Mouse (Mus musculus): ENCODE results near the gene Mmel1.
A peak's percentile ranks its signal among the peaks of the same experiment; 100 is the strongest.

The Mmel1 gene

GRCm38 (mm10) chr4:154869440-154869839 lies at the start of gene Mmel1:
TSS of gene Mmel1 (plus strand) at chr4:154869585.
- no peak for DNase-seq (ENCODE audit: low read depth)

GRCm38 (mm10) chr4:154825662-154826061 lies 43.7 kb upstream of the Mmel1 start:
- peak; percentile 27 for DNase-seq (ENCODE audit: low read depth)

- DNase-seq (ENCODE audit: low read depth) = no peak
These were observed 43.2 kb upstream of the Mmel1 start for GRCm38 (mm10) chr4:154826224-154826623.

- DNase-seq (ENCODE audit: low read depth) = no peak
These were observed 42.2 kb upstream of the Mmel1 start for GRCm38 (mm10) chr4:154827181-154827580.

- DNase-seq (ENCODE audit: low read depth) = no peak
These were observed 41.3 kb upstream of the Mmel1 start for GRCm38 (mm10) chr4:154827861-154828610.

DNA sequence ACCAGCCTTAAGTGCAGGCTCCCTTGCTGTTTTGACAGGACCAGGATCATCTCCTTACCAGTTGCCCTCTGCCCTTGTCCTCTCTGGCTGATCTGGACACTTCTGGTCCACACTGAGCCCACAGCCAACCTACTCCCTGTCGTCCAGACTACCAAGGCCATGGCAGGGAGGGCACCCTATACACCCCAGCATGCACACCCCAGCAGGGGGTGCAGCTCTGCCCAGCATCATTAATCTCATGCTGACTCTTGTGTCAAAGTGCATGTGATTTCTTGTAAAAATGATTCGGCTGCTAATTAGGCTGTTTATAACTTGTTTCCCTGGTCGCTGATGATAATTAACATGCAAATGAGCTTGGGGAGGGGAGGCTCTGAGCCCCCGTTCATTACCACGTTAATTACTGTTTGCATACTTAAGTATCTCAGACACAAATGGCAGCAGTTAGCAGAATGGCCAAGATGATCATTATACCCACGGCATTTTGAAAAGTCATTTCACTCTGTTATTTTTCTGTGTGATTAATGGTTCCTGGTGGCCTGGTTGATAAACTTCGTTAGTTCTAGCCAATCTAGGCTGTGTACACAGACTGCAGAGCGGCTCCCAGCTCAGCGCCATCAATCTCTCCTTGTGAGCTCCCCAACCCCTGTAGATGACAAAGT lies 37.3 kb upstream of the Mmel1 start:
- no peak for DNase-seq (ENCODE audit: low read depth)

- no peak for DNase-seq (ENCODE audit: low read depth)
These were observed 33.0 kb upstream of the Mmel1 start for GRCm38 (mm10) chr4:154836183-154836915.

GRCm38 (mm10) chr4:154837170-154837569 lies 32.2 kb upstream of the Mmel1 start, which contains the start of gene Ttc34:
TSS of gene Ttc34 (plus strand) at chr4:154837459.
- DNase-seq (ENCODE audit: low read depth) = no peak

GRCm38 (mm10) chr4:154838741-154839140 lies 30.6 kb upstream of the Mmel1 start:
- DNase-seq (ENCODE audit: low read depth) = no peak

GRCm38 (mm10) chr4:154839406-154839805 lies 30.0 kb upstream of the Mmel1 start:
- no peak for DNase-seq (ENCODE audit: low read depth)

GRCm38 (mm10) chr4:154852696-154853095 lies 16.7 kb upstream of the Mmel1 start:
- no peak for DNase-seq (ENCODE audit: low read depth)

DNA sequence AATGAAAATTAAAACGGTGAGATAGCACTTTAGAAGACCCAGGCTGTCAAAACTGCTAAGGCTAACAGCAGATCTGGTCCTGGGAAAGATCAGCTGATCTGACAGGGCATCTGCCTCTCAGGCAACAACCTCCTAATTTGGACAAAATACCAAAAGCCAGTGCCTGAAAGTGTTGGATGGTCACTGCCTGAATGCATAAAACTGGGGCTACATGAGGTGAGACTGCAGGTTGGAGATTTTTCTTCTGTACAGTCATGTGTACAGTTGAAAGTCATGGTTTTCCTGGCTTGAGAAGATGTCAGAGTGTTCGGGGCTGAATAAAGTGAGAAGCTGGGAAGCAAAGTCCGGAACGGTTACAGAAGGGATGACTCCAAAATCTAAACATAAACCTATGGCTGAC lies 15.5 kb upstream of the Mmel1 start:
- DNase-seq (ENCODE audit: low read depth) = no peak

GRCm38 (mm10) chr4:154854676-154855345 lies 14.6 kb upstream of the Mmel1 start:
- DNase-seq (ENCODE audit: low read depth) = no peak

GRCm38 (mm10) chr4:154855721-154856479 lies 13.5 kb upstream of the Mmel1 start:
- peak; percentile 36 for DNase-seq (ENCODE audit: low read depth)

DNA sequence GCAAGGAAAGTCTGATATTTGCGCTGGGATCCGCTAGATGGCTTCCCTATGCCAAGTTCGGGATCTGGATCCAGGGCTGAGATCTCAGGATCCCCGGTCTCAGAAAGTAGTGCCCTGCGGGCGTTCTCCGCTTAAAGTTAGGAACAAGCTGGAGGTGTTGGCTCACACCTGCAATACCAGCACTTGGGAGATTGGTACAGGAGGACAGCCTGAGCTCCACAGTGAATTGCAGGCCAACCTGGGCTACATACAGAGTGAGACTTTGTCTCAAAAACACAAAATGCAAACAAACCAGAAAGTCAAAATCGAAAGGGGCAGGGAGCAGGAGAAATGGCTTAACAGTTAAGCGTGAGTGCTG lies 12.9 kb upstream of the Mmel1 start:
- no peak for DNase-seq (ENCODE audit: low read depth)

- no peak for DNase-seq (ENCODE audit: low read depth)
These were observed 12.5 kb upstream of the Mmel1 start for GRCm38 (mm10) chr4:154856882-154857281.

- no peak for DNase-seq (ENCODE audit: low read depth)
These were observed 11.8 kb upstream of the Mmel1 start for GRCm38 (mm10) chr4:154857366-154858240.

DNA sequence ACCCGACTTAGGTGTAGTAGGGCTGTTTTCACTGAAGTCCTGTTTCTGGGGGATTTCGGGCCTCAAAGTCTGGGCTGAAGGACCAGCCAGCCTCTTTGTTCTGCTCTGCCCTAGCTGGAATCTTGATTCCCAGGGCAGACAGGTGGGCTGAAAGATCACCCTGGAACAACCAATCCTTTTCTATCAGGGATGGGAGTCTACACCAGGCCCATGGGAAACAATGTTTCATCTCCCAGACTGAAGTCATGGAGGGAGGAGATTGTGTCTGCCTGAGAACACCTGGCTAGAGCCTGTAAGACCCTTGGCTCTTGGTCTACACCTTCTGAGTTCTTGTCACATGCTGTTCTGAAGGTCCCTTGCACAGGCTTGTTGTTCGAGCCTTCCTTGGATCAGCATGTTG lies 10.8 kb upstream of the Mmel1 start:
- no peak for DNase-seq (ENCODE audit: low read depth)

- DNase-seq (ENCODE audit: low read depth) = no peak
These were observed 7.4 kb upstream of the Mmel1 start for GRCm38 (mm10) chr4:154861967-154862366.

DNA sequence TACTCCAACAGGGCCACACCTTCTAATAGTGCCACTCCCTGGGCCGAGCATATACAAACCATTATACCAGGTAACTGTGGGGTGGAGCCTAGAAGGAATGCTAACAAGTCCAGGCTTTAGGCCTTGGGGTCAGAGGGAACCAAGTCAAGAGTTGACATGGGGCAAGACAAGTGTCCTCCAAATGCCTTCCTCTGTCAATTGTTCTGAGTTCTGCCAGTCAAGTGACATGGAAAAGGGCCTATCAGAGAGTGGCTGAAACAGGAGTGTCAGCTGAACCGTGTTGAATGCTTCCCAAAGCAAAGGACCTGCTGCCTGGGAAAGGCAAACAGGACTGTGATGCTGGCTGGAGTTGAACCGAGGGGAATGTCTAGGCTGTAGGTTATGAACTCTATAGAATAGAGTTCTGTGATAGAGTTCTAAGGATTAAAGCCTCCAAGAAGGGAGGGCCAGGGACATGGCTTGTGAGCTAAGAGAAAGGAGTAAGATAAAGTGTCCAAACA lies 5.9 kb upstream of the Mmel1 start:
- no peak for DNase-seq (ENCODE audit: low read depth)

Measured in fibroblast of lung, adult 2 months (primary cell).